9 mouse cellular contexts compared by ENCODE assay signal in the genomic region with DNA sequence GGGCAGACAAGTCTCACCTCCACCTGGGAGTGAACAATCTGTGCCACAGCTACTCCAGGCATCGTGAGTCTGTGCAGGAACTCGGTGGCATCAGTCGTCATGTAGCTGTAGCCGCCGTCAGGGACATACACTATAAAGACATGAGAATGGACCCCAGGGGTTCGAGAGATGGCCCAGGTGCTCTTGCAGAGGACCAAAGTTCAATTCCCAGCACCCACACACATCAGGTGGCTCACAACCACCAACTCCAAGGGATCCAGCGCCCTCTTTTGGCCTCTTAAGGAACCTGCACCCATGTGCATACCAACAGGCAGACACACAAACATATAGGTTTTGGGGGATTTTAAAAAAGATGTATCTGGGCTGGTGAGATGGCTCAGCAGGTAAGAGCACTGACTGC.
"Had no signal": no experiment of that assay in that cellular context is flagged by ENCODE, and none has a peak within 500 bp of the region (broad histone marks: within the 10 kb centered on the region; RNA-seq: fewer than 3 reads in every experiment).

No protein-coding gene starts in this region.

- H3K4me2 ChIP-seq: lung, embryonic 15.5 days; midbrain, embryonic 13.5 days; stomach, embryonic 15.5 days had no signal

- ATAC-seq: midbrain, embryonic 13.5 days had no signal

- H3K36me3 ChIP-seq: lung, embryonic 15.5 days had no signal

- H3K9me3 ChIP-seq: limb, embryonic 10.5 days; lung, embryonic 15.5 days; midbrain, embryonic 13.5 days; stomach, embryonic 15.5 days had no signal

- H3K4me3 ChIP-seq: limb, embryonic 10.5 days; lung, embryonic 15.5 days; midbrain, embryonic 13.5 days; stomach, embryonic 15.5 days had no signal

- DNase-seq: kidney, adult 9 months; kidney, postnatal 36 days; right cerebral cortex, postnatal 14 days; thymus, postnatal 4 days had no signal

- H3K27me3 ChIP-seq: lung, embryonic 15.5 days; midbrain, embryonic 13.5 days; stomach, embryonic 15.5 days had no signal

- H3K9ac ChIP-seq: lung, embryonic 15.5 days; midbrain, embryonic 13.5 days; stomach, embryonic 15.5 days had no signal

- H3K27ac ChIP-seq: kidney, postnatal 0 days; limb, embryonic 10.5 days; lung, embryonic 15.5 days; midbrain, embryonic 13.5 days; stomach, embryonic 15.5 days had no signal

- H3K4me1 ChIP-seq: limb, embryonic 10.5 days; lung, embryonic 15.5 days; midbrain, embryonic 13.5 days; stomach, embryonic 15.5 days had no signal
